Mouse (Mus musculus): ENCODE data around the gene Git2. TPM values are rescaled to one million over a fixed set of nuclear protein-coding genes. Genes with fewer than 3 reads are reported as not detected.

Gene Git2
- total RNA-seq, 2 experiments from 2014 or later: 41.1 to 48.5 TPM

DNA sequence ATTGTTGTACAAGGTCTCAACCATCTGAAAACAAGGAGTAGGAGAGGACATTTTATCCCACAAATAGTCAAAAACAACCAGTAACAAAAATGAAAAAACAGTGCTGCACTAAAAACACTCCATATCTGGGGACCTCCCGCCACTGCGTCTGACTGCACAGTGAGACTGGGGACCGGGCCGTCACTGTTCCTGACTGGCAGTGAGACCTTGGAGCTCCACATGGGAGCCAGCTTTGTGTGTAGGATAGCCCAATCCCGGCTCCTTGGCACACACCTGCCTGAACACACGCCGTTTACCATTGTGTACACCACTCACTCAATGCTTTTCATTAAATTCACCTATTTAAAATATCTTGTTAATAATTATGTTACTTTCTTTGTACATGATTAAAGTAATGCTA lies 8.1 kb downstream of the Git2 start:
- no peak for DNase-seq (ENCODE audit: low spot score in 2 of 2)

GRCm38 (mm10) chr5:114766686-114767085 lies 8.6 kb downstream of the Git2 start:
- DNase-seq (ENCODE audit: low spot score in 2 of 2): no peak

GRCm38 (mm10) chr5:114764812-114765735 lies 10.2 kb downstream of the Git2 start:
- no peak for DNase-seq (ENCODE audit: low spot score in 2 of 2)

DNA sequence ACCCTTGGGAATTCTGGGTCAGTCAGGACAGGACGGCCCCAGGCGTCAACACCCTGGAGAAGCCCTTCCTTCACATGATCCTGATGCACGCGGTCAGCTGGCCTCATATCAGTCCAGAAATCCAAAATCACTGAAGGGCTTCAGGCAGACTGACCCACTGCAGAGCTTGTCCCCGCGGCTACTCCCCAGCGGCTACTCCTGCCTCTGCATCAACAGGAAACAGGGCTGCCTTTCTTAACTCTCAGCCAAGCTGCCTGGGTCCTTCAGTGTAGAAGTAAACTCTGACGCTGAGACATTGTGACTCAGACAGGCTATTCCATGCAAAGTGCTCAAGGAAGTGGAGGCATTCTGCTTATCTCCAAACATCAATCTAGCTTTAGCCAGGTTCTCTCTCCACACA lies 13.3 kb downstream of the Git2 start:
- DNase-seq (ENCODE audit: low spot score in 2 of 2): no peak

- no peak for DNase-seq (ENCODE audit: low spot score in 2 of 2)
Measured at GRCm38 (mm10) chr5:114759536-114760090, 15.7 kb downstream of the Git2 start.

GRCm38 (mm10) chr5:114753384-114753783 lies 21.9 kb downstream of the Git2 start:
- DNase-seq (ENCODE audit: low spot score in 2 of 2): peak; percentile 53 to 67

DNA sequence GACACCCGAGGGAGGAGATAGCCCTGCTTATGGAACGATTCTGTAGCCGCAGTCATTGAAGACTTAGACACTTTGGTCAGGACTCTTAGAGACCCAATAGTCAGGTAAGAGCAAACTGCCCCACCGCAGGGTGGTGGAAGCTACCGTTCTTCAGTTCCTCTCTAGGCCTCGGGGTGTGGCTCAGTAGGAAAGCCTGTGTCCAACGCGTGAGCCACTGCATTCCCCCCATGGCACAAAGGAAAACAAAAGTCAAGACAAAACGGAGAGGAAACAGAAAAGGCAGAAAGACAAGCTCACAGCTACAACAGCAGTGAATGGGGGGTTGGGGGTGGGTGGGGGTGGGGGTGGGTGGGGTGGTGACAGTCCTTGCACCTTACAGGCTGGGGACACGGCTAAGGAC lies 22.9 kb downstream of the Git2 start:
- no peak for DNase-seq (ENCODE audit: low spot score in 2 of 2)

- DNase-seq (ENCODE audit: low spot score in 2 of 2): no peak
Measured at GRCm38 (mm10) chr5:114750325-114750724, 25.0 kb downstream of the Git2 start.

DNA sequence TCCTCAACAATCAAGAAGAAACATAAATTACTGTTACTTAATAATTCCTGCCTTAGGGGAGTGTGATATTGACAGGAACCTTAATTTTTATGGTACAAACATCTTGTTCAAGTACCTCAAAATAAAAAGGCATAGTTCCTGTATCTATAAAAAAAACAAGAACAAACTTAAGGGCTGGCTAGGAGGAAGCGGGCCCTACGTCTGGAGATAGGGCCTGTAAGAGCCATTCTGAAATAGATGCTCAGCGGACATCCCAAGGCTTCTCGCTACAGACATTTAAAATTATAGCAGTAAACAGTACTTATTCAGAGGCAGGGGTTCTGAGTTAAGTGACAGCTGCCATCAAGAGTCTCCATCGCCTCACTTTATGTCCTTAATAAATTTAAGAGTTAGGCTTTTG lies 27.8 kb downstream of the Git2 start:
- DNase-seq (ENCODE audit: low spot score in 2 of 2): no peak

- no peak for DNase-seq (ENCODE audit: low spot score in 2 of 2)
Measured at GRCm38 (mm10) chr5:114746886-114747285, 28.4 kb downstream of the Git2 start.

DNA sequence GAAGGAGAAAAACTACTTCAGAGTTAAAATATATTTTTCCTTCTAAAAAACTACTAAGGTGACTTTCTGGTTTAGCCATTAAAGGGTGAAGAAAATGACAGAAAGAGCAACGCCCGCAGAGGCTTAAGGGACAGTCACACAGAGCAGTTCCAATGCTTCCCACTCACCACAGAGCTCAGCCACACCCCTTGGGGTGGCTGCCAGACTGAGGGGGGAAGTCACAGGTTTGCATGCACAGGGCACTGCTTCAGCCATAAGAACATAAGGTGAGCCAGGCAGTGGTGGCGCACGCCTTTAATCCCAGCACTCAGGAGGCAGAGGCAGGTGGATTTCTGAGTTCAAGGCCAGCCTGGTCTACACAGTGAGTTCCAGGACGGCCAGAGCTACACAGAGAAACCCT lies 29.7 kb downstream of the Git2 start:
- no peak for DNase-seq (ENCODE audit: low spot score in 2 of 2)

GRCm38 (mm10) chr5:114743697-114744090 lies 31.6 kb downstream of the Git2 start:
- no peak for DNase-seq (ENCODE audit: low spot score in 2 of 2)

- DNase-seq (ENCODE audit: low spot score in 2 of 2): peak; percentile 65 to 72
Measured at GRCm38 (mm10) chr5:114742998-114743696, 32.2 kb downstream of the Git2 start.

GRCm38 (mm10) chr5:114742572-114742971 lies 32.7 kb downstream of the Git2 start:
- no peak for DNase-seq (ENCODE audit: low spot score in 2 of 2)

- DNase-seq (ENCODE audit: low spot score in 2 of 2): no peak
Measured at GRCm38 (mm10) chr5:114740595-114740994, 34.7 kb downstream of the Git2 start.

- DNase-seq (ENCODE audit: low spot score in 2 of 2): no peak
Measured at GRCm38 (mm10) chr5:114738707-114739241, 36.5 kb downstream of the Git2 start.

DNA sequence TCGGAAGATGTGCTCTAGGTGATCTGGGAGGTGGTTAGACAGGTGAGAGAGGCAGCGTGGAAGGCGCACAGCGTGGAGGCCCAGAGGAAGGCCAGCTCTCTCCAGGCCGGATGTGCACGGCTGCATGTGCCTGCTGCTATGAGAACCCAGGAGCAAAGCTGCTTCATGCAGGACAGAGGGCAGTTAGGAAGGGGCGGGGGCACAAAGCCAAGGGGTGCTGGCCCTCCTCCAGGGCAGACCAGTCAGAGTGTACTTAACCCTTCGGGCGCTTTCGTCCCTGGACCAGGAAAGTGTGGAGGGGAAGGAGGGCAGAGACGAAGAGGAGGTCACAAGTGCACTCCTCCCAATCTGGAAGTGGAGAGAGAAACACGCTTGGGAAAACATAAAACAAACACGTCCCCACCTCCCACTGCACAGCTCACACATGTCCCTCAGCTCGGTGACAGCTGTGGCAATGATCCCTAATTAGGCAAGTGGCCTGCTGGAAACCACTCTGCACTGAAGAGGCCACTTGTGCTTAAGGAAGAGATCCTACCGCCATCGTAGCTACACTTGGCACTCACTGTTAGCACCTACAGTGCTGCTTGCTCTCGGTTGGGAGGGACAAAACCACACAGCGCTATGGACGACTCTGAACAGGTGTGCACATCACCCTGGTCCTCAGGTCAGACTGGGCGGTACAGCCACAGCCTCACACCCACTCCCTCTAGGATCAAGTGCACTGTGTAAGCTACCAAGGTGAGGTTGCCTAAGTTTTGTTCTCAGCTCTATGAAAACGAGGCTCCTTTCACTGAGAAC lies 38.0 kb downstream of the Git2 start:
- DNase-seq (ENCODE audit: low spot score in 2 of 2): no peak

- no peak for DNase-seq (ENCODE audit: low spot score in 2 of 2)
Measured at GRCm38 (mm10) chr5:114733606-114734005, 41.7 kb downstream of the Git2 start.

DNA sequence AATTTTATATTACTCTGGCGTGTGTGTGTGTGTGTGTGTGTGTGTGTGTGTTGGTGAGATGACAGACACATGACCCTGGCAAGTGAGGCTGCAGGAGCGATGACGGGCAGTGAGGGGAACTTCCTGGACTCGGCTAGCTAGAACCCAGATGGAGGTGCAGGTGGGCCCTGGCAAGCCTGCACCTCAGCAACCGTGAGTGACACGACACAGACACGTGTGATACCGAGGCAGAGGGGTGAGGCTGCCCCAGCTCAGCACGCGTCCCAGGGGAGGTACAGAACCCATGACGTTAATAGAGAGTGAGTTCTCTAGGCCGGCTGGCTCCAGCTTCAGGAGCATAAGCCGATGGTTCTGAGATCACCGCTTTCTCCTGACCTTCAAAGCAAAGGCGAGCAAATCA lies 43.3 kb downstream of the Git2 start:
- DNase-seq (ENCODE audit: low spot score in 2 of 2): no peak

DNA sequence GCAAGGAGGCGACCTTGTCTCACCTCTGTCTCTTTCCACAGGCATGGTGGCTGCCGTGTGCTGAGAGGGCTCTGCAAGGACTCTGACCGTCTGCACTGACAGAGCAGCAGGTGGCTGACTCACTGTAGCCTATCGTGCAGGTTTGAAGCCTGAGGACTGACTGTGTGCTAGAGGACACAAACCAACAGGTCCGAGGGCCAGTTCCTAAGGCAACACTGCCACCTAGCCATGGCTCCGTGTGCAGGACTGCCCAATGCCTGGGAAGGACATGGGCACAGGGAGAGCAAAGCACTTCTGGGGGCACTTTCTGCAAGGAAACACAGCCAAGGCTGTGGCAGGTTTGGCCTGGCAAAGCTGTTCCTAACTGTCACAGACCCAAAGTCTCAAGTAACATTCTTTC lies 43.8 kb downstream of the Git2 start:
- no peak for DNase-seq (ENCODE audit: low spot score in 2 of 2)

DNA sequence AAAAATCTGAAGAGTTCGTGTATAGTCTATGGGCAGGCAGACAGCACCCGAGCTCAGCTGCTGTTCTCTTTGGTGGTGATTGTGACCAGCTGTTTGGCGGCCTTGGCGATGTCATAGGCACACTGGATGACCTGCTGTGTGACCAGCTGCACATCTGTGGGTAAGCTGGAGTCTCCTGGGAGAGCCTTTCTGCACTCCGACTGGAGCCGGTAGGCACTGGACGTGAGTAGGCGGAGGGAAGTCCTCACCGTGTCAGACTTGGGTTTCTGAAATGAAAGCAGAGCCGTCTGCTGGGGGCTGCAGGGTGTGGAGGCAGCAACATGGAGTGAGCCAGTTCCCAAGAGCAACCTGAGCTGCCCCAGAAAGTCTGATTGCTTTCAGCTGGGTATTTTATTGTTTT lies 45.2 kb downstream of the Git2 start:
- no peak for DNase-seq (ENCODE audit: low spot score in 2 of 2)
